Mouse (Mus musculus): ENCODE data around the gene 2410004B18Rik.
"Not testable (repeated sequence)": the region's sequence is repeated elsewhere in the genome, so short reads cannot be mapped to it uniquely, and the experiment has no call there.

Gene 2410004B18Rik

GRCm38 (mm10) chr3:145965583-145965982, 27.8 kb downstream of the 2410004B18Rik start:
- DNase-seq = not testable (repeated sequence)

DNA sequence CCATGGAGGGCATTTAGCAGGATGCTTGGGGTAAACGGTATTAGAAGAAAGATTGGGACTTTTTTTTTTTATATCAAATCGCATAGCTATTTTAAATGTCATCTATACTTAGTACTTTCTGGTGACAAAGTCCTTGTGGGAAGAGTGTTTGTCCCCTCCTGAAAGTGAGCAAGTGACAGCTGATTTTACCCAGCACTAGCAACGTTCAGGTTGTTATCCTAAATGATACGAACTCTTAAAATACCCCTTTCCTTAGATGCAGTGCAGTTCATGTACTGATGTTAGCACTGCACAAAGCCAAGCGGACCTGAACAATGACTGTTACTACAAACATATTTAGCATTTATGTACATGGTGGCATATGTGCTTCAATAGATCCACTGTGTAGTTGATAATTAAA, 29.0 kb downstream of the 2410004B18Rik start:
- DNase-seq = no peak

GRCm38 (mm10) chr3:145969031-145969501, 31.3 kb downstream of the 2410004B18Rik start:
- DNase-seq = peak; percentile 67

GRCm38 (mm10) chr3:145971501-145971900, 33.7 kb downstream of the 2410004B18Rik start:
- DNase-seq = no peak

DNA sequence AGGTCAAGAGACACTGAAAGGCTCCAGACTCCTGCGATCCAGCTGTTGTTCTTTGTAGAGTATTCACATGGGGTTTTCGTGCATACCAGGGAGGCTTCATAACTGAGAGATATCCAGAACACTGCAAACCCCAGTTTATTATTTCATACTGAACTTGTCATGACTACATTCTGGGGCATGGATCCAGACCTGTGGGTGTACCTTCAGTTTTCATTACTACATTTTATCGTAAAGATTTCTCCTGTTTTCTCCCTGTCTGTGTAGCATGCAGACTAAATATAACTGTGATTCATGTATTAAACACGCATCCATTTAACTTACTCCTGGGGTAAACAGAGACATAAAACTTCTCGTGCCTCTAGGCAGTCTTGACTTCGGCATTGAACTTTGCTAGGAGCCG, 37.2 kb downstream of the 2410004B18Rik start:
- DNase-seq = no peak

GRCm38 (mm10) chr3:145985333-145985925, 47.6 kb downstream of the 2410004B18Rik start:
- DNase-seq = no peak

DNA sequence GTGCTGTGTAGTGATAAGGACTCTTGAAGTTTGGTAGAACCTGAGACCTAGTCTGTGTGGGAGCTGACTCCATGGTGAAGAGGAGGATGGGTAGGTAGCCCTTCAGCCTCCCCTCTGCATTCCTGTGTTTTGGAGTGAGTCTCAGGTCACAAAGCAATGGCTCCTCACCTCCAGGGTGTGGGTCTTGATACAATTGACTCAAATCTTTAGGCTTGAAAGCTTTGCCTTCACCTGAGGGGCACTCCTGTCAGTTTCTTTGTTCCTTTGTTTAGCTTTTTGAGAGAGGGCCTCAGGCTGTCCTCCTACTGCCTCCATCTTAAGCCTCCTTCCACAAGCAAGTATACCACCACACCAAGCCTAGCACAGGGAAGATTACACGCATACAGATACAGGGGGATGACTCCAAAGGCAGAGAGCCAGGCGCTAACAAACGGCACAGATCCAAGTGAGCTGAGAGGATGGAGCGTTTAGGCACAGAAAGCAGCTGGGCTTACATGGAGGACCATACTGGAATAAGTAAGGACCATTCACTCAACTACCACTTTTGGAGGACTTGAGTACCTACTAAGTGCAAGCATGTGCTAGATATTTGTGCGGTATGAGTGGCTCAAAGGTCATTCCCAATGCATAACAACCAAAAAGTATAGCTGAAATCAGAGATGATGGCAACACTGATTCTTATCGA, 48.6 kb downstream of the 2410004B18Rik start:
- DNase-seq = no peak

- DNase-seq = peak; percentile 96
Observed at GRCm38 (mm10) chr3:145987268-145987969, 49.6 kb downstream of the 2410004B18Rik start, which contains the start of gene Syde2. TSS of gene Syde2 (plus strand) at chr3:145987870.

DNA sequence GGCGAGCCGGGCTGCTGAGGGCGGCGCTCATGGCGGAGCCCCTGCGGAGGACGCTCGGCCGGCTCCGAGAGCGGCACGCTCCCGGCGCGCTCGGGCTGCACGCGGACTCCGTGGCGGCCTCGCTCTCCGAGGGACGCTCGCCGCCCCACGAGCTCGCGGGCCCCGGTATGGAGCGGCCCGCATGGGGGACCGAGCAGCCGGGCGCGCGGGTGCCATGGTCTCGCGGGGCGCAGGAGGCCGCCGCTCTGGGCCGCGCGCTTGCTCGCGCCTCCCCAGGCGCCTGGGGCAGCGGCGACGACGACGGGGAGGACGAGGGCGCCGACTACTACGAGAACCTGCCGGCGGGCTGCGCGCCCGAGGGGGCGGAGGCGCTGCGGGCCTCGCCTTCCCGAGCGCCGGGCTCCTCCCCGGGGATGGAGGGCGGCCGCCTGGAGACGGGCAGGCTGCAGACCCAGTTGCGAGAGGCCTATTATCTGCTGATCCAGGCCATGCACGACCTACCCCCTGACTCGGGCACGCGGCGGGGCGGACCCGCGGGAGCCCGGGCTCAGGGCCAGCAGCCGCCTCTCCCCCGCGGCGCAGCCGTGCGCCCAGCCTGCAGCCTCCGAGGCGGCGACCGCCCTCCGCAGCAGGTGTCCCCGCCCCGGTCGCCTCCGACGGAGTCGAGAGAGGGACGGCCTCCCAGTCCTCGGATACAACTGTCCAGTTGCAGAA, 50.3 kb downstream of the 2410004B18Rik start:
- DNase-seq = peak; percentile 94

- no peak for DNase-seq
Observed at GRCm38 (mm10) chr3:145988684-145989575, 51.1 kb downstream of the 2410004B18Rik start.

- no peak for DNase-seq
Observed at GRCm38 (mm10) chr3:145989576-145990081, 51.8 kb downstream of the 2410004B18Rik start.

DNA sequence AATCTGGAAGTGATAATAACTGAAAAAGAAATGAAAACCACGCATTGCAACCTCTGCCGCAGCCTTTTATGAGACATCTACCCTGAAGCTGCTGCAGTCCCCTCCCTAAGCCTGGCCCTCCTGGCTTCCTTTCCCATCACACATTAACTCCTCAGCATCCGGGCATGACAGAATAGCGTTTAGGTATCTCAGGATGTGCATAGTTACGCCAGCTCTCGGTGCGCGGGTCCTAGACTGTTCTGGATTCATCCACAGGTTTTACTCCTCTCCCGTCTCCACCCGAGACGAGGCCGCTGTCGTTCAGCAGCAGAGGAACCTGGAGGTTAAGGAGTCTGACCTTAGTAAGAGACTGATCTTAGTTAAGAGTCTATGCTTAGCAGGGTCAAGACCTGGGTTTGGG, 53.3 kb downstream of the 2410004B18Rik start:
- DNase-seq = peak; percentile 45

DNA sequence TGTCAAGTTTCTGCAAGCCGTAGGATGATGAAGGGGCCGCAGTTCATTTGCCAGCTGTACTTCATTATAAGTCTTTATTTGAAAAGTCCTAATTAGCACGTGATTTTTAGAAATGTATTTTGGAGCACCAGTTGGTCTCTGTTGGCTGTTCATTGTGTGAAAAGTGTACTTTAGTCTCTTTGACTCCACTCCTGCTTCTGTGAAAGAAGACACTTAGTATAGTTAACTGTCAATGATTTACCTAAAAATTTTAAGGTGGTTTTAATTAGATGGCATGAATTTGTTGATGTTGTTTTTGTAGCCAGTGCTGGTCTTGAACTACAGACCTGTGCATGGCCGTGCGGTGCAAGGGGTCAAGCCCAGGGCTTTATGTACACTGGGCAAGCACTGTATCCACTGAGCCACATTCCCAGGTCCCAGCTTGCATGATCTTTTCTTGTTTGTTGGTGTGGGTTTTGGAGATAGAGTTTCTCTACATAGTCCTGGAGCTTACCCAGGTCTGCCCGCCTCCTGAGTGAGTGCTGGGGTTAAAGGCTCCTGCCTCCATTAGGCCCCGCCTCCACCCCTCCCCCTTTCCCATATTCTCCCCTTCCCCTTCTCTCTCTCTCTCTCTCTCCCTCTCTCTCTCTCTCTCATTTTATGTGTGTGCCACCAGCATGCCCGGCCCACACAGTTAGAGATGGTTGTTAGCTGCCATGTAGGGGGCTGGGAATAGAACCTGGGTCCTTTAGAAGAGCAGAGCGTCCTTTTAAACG, 54.3 kb downstream of the 2410004B18Rik start:
- peak; percentile 42 for DNase-seq

- DNase-seq = peak; percentile 92
Observed at GRCm38 (mm10) chr3:145992796-145993195, 55.0 kb downstream of the 2410004B18Rik start.

GRCm38 (mm10) chr3:145993481-145994201, 55.8 kb downstream of the 2410004B18Rik start:
- no peak for DNase-seq

All from kidney, postnatal 14 days (tissue).